Mouse (Mus musculus) right cerebral cortex, postnatal 14 days (tissue): ENCODE data around the gene Gm20388.

ENCODE experiments used
- DNase-seq: peaks from one replicate; pipeline ENCODE4 v3.0.0; 2022

Gm20388 gene

DNA sequence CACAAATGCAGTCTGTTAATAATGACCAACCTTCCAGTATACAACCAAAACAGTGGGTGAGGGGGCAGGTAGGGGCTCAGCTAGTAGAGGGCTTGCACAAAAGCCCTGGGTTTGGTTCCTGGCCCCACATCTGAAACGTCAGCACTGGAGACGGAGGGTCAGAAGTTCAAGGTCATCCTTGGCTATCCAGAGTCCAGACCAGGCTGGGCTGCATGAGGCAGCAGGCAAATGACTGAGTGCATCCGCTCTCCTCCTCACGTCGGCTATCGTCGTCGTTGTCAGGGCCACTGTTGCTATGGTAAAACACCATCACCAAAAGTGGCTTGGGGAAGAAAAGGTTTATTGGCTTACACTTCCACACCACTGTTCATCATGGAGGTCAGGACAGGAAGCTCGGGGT is 2503.7 kb downstream of the Gm20388 start:
- DNase-seq = no peak

DNA sequence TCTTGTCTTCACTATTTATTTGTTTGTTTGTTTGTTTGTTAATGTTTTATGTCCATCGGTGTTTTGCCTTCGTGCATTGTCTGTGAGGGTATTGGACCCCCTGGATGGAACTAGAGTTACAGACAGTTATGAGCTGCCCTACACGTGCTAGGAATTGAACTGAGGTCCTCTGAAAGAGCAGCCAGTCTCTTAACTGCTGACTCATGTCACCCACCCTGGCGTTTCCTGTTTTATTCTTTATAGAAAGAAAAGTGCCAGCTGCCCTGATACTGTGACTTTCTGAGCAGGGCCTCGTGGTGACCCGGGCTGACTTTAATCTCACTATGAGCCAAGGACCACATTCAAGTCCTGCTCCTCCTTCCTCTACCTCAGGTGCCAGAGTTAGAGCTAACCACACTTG is 2504.9 kb downstream of the Gm20388 start:
- no peak for DNase-seq

DNA sequence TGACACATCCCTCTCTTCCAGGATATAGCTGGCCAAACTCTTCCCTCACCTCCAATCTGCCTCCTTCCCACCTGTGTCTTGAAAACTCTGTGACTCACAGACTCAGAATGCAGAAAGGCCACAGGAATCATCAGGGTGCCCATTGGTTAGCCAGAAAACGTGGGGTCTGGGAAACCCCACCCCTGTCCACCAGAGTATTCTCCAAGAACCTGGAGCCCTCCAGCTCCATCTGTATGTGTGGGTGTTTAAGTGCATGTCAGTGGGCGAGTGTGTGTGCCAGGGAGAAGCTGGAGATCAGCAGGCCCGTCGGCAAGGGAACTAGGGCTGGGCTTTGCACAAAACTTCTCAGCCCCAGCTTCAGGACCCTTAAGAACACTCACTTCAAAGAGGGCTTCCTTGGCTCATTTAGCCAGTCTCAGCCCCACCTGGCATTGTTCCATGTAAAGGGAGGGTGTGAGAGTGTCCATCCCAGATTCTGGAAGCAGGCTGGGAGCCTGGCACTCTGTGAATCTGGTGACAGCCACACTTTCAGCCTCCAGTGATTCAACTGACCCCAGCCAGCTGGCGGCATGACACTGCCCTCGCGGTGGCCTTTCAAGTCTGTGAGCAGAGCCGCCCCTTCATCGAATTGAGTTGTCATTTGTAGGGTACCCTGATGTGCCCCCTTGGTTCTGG is 2509.4 kb downstream of the Gm20388 start:
- peak; percentile 43 for DNase-seq

DNA sequence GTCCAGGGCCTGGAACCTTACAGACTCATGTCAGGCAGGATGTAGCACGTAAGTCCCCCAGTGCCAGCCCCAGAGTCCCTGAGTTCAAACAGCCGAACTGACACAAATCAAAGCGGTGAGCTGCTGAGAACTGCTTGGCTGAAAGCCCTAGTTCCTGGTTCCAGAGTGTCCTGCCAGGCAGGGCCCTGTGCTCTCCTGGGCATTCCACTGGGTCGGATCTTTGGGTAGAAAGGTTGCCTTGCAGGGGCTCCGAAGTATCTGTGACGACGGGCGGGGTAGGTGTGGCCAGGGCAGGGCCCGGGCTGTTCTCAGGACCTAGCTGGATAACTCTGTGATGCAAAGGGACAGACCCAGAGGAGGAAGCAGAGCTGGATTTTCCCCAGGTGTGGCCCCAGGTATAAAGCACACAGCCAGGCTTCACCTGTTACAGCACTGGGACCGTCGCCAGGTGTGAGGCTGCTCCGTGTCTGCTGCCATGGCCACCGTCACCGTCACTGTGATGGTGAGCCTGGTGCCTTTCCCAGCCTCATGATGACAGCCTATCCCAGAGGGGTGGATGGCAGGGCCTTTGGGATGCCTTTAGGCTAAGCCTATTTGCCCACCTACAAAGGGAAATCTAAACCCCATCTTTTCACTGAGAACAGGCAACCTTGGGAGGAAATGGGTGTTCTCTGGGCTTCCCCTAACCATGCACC is 2510.9 kb downstream of the Gm20388 start, which contains the start of gene Il17c:
Gene Il17c, plus strand, starts transcription at position 645 of the 695 bp plus-strand sequence.
- DNase-seq = no peak

DNA sequence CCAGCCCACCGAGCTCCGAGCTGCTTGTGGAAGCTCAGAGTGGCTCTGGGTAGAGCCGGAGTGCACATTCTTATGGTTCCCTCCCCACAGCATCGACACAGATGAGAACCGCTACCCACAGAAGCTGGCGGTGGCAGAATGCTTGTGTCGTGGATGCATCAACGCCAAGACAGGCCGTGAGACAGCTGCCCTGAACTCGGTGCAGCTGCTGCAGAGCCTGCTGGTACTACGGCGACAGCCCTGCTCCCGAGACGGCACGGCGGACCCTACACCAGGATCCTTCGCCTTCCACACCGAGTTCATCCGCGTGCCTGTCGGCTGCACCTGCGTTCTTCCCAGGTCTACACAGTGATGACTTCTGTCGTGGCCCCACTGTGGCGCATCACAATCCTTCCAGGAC is 2512.6 kb downstream of the Gm20388 start:
- no peak for DNase-seq

DNA sequence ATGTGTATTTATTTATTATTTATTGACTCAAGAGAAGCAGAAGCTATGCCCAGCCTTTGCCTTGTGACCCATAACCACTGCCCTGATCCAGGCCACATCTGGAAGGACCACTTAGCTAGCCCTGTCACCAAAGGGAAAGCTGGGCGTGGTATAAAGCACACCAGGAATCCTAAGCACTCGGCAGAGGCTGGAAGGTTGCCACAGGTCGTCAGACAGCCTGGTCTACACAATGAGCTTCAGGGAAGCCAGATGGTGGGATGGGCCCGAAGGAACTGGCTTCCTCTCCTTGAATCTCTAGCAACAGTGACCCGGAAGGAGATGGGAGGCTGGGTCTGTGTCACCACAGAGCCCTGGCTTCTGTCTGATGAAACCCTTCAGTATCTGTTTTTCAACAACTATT is 2513.0 kb downstream of the Gm20388 start:
- DNase-seq = no peak

DNA sequence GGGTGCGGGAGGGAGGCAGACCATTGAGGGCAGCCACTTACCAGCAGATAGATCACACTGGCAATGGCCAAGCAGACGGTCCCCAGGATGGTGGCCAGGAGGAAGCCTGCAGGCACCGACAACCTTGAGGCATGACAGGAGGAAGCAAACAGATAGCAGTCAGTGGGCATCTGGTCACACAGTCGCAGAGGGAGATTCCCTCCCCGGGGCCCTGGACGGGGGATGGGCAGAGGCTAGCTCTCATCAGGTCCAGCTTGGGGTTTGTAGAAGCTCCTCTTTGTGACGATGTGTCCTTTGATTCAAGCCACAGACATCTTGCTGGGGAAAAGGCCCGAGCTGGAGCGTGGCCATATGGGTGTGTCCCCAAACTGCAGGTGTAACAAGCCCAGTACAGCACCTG is 2515.5 kb downstream of the Gm20388 start:
- no peak for DNase-seq

DNA sequence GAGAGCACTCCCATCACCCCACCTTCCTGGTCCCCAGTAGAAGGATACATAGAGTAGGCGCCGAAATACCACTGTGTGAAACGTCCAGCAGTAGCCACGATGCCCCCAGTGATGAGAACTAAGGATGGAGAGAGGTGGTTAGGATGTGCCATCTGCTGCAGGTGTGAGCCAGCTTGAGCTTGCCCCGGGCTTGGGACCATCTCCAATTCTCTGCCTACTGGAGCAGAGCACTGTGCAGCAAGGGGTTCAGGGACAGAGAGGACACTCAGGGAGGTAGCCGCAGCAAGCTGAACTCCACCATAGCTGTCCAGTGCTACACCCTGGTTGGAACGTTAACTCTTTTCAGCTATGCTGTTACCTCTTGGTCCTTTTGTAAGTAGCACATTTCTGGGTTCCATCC is 2517.0 kb downstream of the Gm20388 start:
- DNase-seq = no peak

DNA sequence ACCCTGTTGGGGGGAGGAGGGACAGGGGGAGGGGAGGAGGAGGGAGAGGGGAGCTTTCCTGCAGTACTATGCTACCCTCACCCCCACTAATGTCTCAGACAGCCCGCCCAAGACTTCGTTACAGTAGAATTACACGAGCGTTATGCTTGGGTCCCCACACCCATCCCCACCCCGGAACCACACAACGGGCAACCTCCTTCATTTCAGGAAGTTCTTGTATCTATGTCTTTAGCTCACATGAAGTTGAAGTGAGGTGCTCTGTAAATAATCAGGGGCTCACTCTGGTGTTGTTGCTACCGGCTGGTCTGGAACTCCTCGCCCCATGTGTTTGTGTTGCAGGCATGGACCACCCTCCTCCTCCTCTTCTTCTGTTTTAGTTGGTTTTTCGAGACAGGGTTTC is 2517.5 kb downstream of the Gm20388 start:
- no peak for DNase-seq

DNA sequence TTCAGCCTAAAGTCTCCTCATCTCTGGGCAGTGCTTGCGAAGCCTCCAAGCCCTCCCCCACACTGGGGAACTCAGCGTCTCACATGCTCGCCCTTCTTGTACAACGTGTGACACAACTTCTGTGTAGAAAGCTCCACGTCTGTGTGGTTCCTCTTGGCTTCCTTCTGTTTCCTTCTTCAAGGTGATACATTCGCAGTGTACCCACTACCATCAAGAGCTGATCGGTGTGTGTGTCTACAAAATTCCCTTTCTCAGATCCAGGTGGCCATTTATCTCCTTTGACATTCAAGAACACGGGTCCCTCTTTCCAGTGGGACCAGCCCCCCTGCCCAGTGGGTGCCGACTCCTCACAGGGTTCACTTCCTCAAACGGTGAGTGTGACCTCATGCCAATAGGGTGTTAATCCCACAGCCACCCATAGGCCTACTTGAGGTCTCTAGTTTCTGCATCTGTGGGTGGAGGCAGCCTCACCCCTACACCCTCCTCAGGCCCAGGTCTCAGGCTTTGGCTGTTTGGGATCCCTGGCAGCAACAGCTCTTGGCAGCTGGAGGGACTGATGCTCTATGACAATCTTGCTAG is 2519.5 kb downstream of the Gm20388 start:
- no peak for DNase-seq

DNA sequence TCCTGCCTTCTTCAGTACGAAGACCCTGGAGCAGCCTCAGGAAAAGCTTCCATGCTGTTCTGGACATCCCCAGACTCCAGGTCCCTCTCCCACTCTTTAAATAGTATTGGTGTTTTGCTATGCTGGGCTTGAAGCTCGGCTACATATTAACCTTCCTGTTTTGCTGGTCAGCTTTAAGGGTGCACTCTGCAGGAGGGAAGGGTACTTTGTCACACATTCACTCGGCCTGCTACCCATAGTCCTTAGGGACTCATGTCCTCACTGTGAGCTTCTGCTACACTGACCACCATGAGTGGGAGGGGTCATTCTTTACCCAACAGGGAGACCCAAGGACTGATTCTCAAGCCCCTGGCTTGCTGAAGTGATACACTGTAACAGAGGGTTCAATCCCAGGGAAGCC is 2520.0 kb downstream of the Gm20388 start:
- no peak for DNase-seq

DNA sequence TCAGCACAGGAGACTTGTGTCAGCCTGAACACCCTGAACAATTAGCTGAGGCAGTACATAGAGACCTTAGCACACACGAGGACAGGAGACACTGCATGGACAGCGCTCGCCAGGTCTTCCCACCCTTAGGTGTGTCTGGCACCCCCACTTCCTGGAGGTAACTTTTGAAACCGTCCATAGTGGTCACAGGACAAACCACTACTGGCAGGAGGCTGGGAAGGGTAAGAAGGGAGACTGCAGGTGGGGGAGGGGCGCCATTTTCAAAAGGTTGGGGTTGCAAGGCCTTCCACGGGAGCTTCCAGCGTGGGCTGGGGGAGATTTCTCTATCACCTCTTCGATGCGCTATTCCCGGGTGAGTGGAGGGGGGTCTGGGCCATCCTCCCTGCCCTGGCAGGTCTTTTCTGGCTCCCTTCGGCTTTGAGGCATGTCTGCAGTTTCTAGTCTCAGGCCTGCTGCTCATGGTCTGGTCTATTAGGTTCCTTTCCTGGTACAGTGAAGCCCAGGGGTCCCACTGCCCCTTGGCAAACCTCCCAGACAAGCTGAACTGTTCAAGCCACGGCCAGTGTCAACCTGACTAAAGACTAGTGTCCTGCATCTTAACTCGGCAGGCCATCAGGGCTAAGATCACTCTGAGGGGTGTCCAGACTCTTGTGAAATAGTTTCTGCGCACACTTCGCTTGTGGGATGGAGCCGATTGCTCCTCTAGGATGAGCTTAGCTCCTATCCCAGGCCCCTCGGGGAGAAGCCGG is 2521.2 kb downstream of the Gm20388 start:
- DNase-seq = no peak

DNA sequence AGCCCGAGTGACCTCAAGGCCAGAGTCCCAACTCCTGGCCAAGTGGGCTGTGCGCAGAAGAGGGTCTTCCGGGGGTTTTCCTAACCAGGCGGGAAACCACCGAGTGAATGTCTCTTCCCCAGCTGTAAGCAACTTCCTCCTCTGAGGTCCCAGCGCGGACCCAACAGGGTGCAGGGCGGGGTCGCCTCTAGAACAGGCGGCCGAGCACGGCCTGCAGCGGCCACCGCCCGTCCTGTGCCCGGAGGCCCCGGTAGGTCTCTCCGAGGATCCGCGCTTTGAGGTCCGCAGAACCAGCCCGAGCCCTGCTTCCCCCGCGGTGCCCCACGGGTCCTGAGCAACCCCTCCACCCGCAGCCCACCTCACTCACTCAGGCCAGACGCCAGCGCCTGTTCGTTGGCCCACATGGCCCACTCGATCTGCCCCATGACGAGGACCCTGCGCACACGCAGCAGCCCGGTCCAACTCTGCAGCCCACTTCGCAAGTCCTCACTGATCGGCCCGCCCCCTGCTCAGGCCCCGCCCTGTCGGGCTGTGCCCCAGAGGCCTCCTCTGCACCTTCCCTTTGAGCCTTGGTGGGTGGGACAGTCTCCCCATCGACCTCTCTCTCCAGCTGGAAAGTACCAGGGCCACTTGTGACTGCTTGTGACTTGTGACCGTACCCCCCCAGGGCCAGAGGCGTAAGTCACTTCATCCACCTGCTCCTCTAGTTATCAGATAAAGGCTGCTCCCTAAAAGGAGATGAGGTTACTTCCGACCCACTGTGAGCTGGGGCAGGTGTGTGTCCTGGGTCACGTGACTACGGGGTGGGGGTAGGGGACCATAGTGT is 2522.0 kb downstream of the Gm20388 start, which contains the start of gene Cyba:
Gene Cyba, minus strand, starts transcription at position 488 of the 826 bp plus-strand sequence.
- no peak for DNase-seq

DNA sequence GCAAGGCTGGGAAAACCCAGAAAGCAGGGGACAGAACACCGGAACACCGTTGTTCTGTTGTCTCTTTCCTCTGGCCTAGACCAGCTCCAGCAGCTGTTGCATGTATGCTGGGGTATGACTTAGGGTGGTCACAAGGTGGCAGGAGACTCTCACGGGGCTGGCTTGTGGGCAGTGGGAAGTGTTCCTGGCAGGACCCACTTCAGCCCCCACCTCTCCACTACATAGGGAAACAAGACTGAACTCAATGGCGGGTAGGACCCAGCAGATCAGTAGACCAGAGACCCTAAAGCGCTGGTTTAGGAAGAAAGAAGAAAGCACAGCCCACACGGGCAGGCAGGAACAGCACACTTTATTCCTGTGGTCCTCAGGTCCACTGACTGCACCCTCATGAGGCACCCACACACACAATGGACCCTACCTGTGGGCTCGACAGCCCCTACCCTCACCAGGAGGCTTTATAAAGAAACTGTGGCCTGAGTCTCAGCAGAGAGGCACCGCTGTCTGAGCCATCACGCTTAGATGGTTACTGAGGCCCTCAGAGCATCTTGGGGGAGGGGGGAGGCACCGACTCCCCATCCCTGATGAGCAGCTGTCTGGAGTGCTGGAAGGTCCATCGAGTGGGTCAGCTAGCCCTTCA is 2522.7 kb downstream of the Gm20388 start:
- DNase-seq = no peak

DNA sequence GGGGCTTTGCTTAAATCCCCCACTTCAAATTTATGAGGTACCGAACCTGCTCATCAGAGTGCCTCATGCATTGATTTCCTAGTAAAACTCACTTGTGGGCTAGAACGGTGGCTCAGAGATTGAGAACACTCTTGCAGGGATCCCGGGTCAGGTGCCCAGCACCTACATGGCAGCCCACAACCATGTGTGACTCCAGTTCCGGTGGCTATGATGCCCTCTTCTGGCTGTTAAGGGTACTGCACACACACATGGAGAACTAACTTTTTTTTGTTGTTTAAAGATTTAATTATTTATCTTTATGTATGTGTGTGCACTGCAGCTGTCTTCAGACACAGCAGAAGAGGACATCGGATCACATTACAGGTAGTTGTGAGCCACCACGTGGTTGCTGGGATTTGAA is 2524.7 kb downstream of the Gm20388 start:
- DNase-seq = no peak

DNA sequence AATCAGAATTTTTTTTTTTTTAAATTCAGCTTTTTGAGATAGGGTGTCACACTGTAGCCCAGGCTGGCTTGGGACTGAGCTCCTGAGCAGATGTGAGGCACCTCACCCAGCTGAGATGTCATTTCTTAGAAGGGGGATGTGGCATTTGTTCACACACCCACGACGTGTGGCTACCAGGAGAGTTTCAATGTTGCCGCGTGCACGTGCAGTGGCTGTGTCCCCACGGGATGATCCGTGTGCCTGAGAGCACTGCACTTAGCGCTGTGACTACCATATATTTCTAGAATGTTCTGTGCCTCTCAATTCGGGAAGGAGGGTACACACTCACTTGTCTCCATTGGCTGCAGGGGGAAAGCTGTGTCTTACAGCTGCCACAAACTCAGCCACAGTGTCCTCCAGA is 2525.5 kb downstream of the Gm20388 start:
- no peak for DNase-seq

DNA sequence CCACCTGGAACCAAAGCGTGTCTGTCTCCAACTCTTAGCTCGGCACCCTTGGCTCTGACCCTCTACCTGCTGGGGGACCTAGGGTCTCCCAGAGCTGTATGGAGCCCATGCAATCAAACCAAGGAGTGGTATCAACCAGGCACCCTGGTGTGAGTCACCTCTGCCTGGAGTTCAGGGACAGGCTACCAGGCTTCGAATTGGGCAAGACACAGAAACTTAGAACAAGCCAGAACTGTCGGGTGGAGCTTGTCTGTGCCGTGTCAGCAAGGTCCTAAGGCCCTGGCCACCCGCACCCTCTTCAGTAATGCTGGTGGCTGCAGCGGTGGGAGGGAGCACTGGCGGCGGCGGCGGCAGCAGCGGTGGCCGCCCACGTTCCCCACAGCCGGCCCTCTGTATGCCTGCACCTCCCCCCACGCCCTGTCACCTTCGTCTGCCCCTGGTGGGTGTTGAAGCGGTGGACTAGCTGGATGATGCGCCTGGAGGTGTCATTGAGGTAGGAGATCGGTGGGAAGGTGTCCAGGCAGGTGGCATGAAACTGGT is 2526.0 kb downstream of the Gm20388 start:
- DNase-seq = no peak

DNA sequence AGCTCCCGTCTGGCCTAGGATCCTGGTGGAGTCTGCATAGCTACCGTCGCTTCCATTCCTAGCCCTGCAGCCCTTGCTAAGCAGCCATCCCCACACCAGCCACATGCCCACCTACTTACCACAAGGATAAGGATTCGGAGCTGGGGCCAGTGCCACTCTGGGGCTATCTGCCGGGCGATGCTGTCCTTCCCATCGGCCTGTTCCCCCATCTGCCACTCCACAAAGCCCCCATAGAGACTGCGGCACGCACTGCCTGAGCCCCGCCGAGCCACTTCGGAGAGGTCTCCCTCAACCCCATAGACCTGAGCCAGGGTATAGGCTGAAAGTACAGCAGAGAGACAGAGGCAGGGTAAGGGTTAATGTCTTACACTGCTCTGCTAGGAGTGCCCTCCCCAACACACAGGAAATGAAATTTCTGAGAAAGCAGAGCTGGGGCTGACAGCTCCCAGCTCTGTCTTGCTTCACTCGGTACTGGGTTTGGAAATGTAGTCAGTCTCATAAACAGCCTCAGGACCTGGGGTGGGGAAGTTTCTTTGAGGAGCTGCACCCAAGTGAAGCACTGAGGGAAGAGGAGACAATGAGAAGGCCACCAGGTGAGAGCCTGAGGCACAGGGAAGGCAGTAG is 2527.2 kb downstream of the Gm20388 start:
- no peak for DNase-seq

DNA sequence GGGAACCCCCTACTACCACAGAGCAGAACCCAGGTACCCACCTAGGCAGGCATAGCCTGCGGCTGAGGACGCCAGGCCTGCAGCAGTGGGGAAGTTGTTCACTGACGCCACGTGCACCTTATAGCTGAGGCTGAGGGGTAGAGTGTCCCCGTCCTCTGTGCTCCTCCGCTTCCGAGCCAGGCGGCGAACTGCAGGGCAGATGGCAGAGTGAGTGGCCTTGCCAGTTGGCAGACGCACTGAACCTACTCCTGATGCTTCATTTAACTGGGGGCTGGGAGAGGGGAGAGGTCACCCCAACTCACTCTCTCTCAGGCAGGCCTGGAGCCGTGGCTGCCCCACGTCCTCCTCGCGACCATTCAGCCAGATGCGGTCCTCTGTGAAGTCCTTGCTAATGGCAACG is 2528.7 kb downstream of the Gm20388 start:
- no peak for DNase-seq

DNA sequence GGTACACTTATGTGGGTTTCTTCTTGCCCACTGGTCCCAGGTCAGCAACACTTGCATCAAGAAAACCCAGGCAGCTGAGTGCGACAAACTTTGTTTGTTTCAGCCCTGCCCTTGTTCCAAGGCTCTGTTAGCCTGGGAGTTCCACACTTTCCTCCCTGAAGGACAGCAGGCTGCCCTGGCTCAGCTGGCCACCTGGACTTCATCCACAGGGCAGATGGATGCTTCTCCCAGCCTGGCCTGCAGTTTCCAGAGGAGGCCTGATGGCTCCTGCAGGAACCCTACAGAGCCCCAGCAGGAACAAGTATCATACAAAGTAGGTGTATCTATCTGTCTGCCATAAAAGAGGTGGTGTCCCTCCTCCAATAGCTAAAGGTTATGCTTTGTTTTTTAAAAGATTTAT is 2530.7 kb downstream of the Gm20388 start:
- no peak for DNase-seq

DNA sequence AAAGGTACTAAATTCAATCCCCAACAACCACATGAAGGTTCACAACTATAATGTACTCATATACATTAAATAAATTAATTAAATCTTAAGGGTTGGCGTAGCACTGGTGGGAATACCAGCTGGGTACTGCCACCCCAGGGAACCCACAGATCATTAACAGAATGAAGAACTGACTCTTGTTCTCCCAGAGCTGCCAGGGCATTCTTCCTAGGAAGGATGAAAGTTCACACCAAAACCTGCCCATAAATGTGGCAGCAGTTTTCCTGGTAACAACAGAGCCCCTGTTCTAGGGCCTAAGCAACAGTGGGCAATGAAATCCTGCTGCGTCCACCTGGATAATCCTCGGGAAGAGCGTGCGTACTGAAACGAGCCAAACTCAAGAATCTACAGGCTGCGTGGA is 2531.7 kb downstream of the Gm20388 start:
- no peak for DNase-seq
